Mouse (Mus musculus) cortical plate, adult 2 months (tissue): ENCODE results near the gene Mad1l1.

Experiments
- CTCF ChIP-seq: fragments of 200-500 bp; IDR thresholded peaks from 2 replicates; pipeline ENCODE4 v1.5.1; 2011; ENCODE audit warnings: mild to moderate bottlenecking, control low read depth, low read length; ENCODE audit not compliant: insufficient read depth; ENCODE audit errors: extremely low read depth
- POLR2A ChIP-seq: fragments of 200-500 bp; IDR thresholded peaks from 2 replicates; pipeline ENCODE4 v1.6.1; 2011; ENCODE audit warnings: mild to moderate bottlenecking, low read length, control low read depth; ENCODE audit not compliant: insufficient read depth; ENCODE audit errors: extremely low read depth

DNA sequence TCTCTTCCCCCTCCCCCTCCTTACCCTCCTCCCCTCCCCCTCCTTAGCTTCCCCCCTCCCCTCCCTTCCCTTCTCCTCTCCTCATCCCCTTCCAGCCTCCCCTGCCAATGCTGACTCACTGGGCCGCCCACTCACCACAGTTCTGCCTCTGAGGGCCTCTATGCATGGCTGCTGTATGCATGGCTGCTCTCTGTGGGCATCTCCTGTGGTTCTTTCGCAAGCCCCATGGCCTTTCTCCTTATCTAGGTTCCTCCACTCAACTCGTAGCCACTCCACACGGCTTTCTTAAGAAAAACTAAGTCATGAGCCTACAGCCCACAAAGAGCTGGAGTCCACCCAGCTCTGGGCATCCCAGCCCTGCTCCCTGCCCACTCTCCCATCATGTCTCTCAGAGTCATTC lies 172.1 kb downstream of the Mad1l1 start:
- TF ChIP-seq CTCF, result no peak
- no peak for TF ChIP-seq POLR2A
